Mouse (Mus musculus): ENCODE measurements at regions not wholly inside any gene's neighbourhood (a gene's known extent, or its start where the extent isn't known, plus 50 kb on each side); places are given as distances from the start of the nearest gene placed in this dataset.

DNA sequence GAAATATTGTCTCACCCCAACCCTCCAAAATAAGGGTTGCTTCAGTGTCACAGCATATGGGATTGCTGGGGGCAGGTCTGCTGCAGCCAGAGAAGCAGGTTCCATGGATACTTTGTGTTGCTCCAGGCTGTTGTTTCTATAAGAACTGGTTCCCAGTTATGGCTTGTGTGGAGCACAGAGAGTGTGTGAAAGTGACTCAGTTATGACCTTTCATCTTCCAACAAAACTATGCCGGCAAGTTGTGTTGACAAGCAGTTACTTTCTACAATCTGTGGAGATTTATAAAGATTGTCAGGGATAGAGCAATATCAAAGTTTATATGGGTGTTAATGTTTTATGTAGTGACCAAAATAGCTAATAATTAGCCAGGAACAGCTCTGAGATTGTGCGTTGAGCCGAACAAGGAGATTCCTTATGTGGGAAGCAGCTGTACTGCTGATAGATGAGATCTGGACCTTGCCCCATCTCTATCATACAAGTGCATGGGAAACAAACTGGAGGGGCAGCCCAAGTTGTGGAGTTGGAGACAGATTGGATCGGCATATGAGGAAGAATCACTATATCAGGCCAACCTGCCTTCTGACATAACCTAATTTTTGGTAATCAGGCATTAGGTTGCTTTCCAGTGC lies 305.1 kb downstream of the Zfp619 start:
- WGBS = 96% methylated on average over 4 of the region's 4 CpGs
- no peak for TF ChIP-seq CTCF (IDR thresholded peaks at IDR 0.05; ENCODE audit: low read depth)
- no peaks in the 10 kb centered on the region for H3K27me3 ChIP-seq (ENCODE audit: insufficient read depth, low read length)
- ATAC-seq (no peak), DNase-seq (no peak)
- H3K27ac ChIP-seq (ENCODE audit: low read depth, low read length) = no peak overlapping the region
- no peak overlapping the region for H3K9ac ChIP-seq
- no peaks in the 10 kb centered on the region for H3K9me3 ChIP-seq (ENCODE audit: low read length)
- no peaks in the 10 kb centered on the region for H3K36me3 ChIP-seq (ENCODE audit: insufficient read depth)
- no peaks in the 10 kb centered on the region for H3K4me1 ChIP-seq (ENCODE audit: insufficient read depth)
- no peak overlapping the region for H3K4me3 ChIP-seq (ENCODE audit: low read depth, low read length)
- no peak overlapping the region for H3K4me2 ChIP-seq (ENCODE audit: low read depth)

DNA sequence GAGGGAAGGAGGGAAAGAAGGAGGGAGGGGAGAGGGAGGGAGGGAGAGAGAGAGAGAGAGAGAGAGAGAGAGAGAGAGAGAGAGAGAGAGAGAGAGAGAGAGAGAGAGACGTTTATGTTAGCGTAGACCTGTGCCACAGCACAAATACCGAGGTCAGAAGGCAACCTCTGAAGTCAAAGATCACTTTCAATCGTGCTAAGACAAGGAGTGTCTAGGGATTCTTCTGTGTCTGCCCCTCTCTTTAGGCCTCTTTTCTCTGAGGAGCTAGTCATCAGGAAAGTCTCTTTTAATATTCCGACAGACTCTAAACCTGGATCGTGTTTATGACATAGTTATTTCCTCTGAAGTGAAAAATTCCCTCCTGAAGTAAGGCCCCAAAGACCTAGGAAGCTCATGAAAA lies 310.8 kb downstream of the Zfp619 start:
- H3K9me3 ChIP-seq (ENCODE audit: low read length) = no peaks in the 10 kb centered on the region
- H3K27me3 ChIP-seq (ENCODE audit: insufficient read depth, low read length) = no peaks in the 10 kb centered on the region
- no peak for ATAC-seq
- no peak overlapping the region for H3K9ac ChIP-seq
- H3K4me2 ChIP-seq (ENCODE audit: low read depth) = no peak overlapping the region
- TF ChIP-seq CTCF (IDR thresholded peaks at IDR 0.05; ENCODE audit: low read depth) = no peak
- no peaks in the 10 kb centered on the region for H3K36me3 ChIP-seq (ENCODE audit: insufficient read depth)
- H3K27ac ChIP-seq (ENCODE audit: low read depth, low read length) = no peak overlapping the region
- no peaks in the 10 kb centered on the region for H3K4me1 ChIP-seq (ENCODE audit: insufficient read depth)
- no peak for DNase-seq
- H3K4me3 ChIP-seq (ENCODE audit: low read depth, low read length) = no peak overlapping the region
- 83% methylated on average over 6 of the region's 6 CpGs for WGBS

DNA sequence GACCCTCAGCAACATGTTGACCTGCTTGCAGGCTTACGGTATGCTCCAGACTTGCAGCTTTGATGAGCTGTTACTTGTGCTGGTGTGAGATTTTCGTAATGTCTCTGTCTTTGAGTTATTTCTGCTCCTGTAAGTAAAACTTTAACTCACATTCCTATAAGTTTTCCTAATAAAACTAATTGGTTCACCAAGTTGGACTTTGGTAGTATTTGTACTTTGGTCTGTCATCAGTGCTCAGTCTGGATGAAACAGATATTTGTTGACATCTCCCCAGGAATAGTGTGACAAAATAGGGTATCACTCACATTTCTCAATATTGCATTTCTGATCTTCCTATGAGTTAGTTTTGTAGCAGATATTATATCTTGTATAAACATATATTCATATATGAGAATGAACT lies 313.3 kb downstream of the Zfp619 start:
- no peak for TF ChIP-seq CTCF (IDR thresholded peaks at IDR 0.05; ENCODE audit: low read depth)
- DNase-seq = no peak
- 72% methylated on average over 2 of the region's 2 CpGs for WGBS

DNA sequence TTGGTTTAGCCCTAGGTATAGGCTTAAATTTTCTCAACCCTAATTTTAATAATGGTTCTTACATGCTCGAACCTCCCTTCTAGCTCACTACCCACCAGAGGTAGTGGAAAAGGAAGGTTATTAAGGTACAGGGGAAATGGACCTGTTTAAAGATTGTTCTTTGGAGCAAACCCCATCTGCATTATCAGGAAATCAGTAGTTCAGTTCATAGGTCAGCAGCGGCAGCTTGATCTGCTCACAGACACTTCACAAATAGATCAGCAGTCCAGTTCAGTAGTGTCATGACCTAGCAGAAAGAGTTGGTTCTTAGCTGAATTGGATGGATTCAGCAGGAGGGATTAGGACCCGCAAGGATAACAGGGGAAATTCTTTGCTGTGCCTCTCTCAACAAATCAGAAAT lies 324.4 kb downstream of the Zfp619 start:
- no peaks in the 10 kb centered on the region for H3K9me3 ChIP-seq (ENCODE audit: low read length)
- 80% methylated on average over 3 of the region's 3 CpGs for WGBS
- H3K4me3 ChIP-seq (ENCODE audit: low read depth, low read length) = no peak overlapping the region
- H3K36me3 ChIP-seq (ENCODE audit: insufficient read depth) = no peaks in the 10 kb centered on the region
- H3K27ac ChIP-seq (ENCODE audit: low read depth, low read length) = no peak overlapping the region
- H3K4me2 ChIP-seq (ENCODE audit: low read depth) = no peak overlapping the region
- DNase-seq (no peak), ATAC-seq (no peak)
- no peaks in the 10 kb centered on the region for H3K27me3 ChIP-seq (ENCODE audit: insufficient read depth, low read length)
- H3K4me1 ChIP-seq (ENCODE audit: insufficient read depth) = no peaks in the 10 kb centered on the region
- H3K9ac ChIP-seq = no peak overlapping the region
- TF ChIP-seq CTCF (IDR thresholded peaks at IDR 0.05; ENCODE audit: low read depth) = no peak

More for the DNA sequence above, 313.3 kb downstream of the Zfp619 start:
- ATAC-seq = no peak
- Histone ChIP-seq H3K27me3 (ENCODE audit: insufficient read depth, low read length) (no peaks in the 10 kb centered on the region), H3K4me2 (ENCODE audit: low read depth) (no peak overlapping the region), H3K27ac (ENCODE audit: low read depth, low read length) (no peak overlapping the region), H3K9me3 (ENCODE audit: low read length) (no peaks in the 10 kb centered on the region), H3K9ac (no peak overlapping the region), H3K4me3 (ENCODE audit: low read depth, low read length) (no peak overlapping the region), H3K36me3 (ENCODE audit: insufficient read depth) (no peaks in the 10 kb centered on the region), H3K4me1 (ENCODE audit: insufficient read depth) (no peaks in the 10 kb centered on the region)

DNA sequence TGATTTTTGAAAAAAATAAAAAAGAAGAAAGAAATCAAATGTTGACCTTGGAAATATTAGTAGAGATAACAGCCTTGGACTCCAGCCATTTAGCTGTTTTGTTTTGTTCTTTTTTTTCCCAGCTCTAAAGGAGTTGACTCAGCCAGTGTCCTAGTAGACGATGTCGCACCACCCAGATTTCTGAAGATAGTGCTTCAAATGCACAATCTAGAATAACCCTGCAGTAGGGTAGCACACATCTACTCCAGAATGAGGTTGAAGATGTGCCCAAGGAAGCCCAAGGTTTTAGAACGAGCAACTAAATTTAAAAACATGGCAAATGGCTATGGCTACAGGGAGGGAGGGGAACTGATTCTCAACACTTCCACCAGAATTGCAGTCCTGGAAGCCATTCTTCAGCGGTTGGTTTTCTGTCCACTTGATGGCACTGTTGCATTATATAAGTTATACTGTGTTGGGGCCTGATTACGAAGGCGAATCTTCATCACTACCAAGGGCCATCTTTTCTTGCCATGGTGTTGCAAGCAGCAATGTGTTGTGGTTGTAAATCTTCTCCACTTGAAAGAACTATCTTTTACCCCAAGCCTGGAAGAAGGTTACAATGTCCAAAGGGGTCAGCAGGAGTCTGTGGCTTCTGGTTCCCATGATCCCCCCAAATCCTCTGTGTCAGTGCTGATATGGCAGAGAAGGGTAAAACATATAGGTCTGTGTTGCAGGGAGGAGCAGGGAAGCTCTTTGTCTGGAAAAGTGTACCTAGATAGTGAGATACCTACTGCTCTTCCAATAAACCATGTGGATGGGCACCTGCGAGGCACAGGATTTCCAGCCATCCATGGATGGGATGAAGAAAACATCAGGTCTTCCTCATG lies 330.6 kb downstream of the Zfp619 start:
- Histone ChIP-seq H3K36me3 (ENCODE audit: insufficient read depth) (no peaks in the 10 kb centered on the region), H3K4me1 (ENCODE audit: insufficient read depth) (no peaks in the 10 kb centered on the region), H3K9me3 (ENCODE audit: low read length) (no peaks in the 10 kb centered on the region), H3K27ac (ENCODE audit: low read depth, low read length) (no peak overlapping the region), H3K9ac (no peak overlapping the region), H3K4me3 (ENCODE audit: low read depth, low read length) (no peak overlapping the region), H3K4me2 (ENCODE audit: low read depth) (no peak overlapping the region), H3K27me3 (ENCODE audit: insufficient read depth, low read length) (no peaks in the 10 kb centered on the region)
- ATAC-seq (peak; percentile 93), DNase-seq (peak; percentile 87)
- WGBS = 47% methylated on average over 7 of the region's 7 CpGs
- TF ChIP-seq CTCF (IDR thresholded peaks at IDR 0.05; ENCODE audit: low read depth) = peak; percentile 84

DNA sequence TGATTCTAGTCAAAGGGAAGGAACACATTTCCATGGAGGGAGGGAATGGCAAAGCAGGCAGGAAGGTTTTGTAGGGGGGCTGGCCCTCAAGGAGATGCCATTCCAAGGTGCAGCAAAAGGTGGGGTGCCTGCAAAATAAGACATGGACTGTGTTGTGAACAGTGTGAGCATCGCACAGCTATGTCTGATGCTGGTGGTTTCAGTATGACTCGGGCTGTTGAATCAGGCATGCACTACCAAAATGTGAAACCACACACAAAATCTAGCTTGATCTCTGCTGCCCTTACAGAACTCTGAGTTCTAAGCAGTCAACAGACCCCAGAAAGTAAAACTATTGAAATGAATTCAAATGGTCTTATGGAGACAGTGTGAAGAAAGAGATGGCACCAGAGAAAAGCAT lies 339.7 kb downstream of the Zfp619 start:
- ATAC-seq = no peak
- Histone ChIP-seq H3K36me3 (ENCODE audit: insufficient read depth) (no peaks in the 10 kb centered on the region), H3K4me3 (ENCODE audit: low read depth, low read length) (no peak overlapping the region), H3K4me1 (ENCODE audit: insufficient read depth) (no peaks in the 10 kb centered on the region), H3K27me3 (ENCODE audit: insufficient read depth, low read length) (no peaks in the 10 kb centered on the region), H3K9ac (no peak overlapping the region), H3K9me3 (ENCODE audit: low read length) (no peaks in the 10 kb centered on the region), H3K27ac (ENCODE audit: low read depth, low read length) (no peak overlapping the region), H3K4me2 (ENCODE audit: low read depth) (no peak overlapping the region)
- WGBS = 93% methylated on average over 2 of the region's 2 CpGs
- TF ChIP-seq CTCF (IDR thresholded peaks at IDR 0.05; ENCODE audit: low read depth) = no peak
- no peak for DNase-seq

DNA sequence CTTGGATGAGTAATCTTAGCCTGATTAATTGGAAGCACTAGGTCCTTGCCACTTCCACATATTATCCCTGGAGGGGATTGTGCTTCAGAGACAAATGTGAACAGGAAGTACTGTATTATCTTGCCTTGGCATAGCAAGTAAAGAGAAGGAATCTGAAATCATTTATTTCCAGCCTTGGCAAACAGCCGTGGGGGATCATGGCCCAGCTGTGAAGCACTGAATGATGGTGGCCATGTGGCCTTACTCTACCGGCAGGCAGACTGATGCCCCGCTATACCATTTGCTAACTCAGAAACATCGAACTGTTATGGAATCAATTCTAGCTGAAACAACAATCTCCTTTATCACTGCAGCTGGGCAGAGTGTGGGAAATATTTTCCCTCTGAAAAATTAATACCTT lies 345.3 kb downstream of the Zfp619 start:
- WGBS = 76% methylated on average over 4 of the region's 4 CpGs
- Histone ChIP-seq H3K4me2 (ENCODE audit: low read depth) (no peak overlapping the region), H3K9ac (no peak overlapping the region), H3K4me3 (ENCODE audit: low read depth, low read length) (no peak overlapping the region), H3K27me3 (ENCODE audit: insufficient read depth, low read length) (no peaks in the 10 kb centered on the region), H3K27ac (ENCODE audit: low read depth, low read length) (no peak overlapping the region), H3K4me1 (ENCODE audit: insufficient read depth) (peaks cover 6% of the 10 kb centered on the region; the same call in 1 of the 2 replicates), H3K36me3 (ENCODE audit: insufficient read depth) (no peaks in the 10 kb centered on the region), H3K9me3 (ENCODE audit: low read length) (no peaks in the 10 kb centered on the region)
- no peak for ATAC-seq
- no peak for DNase-seq
- no peak for TF ChIP-seq CTCF (IDR thresholded peaks at IDR 0.05; ENCODE audit: low read depth)
